Mouse (Mus musculus) CH12.LX (cell line): ENCODE data around the gene Adsl. TPM values are rescaled to one million over a fixed set of nuclear protein-coding genes. Genes with fewer than 3 reads are reported as not detected.

Source experiments
- DNase-seq: peaks from one replicate; pipeline ENCODE4 v3.0.0-alpha.2; 2013; ENCODE audit errors: extremely low read depth
- H3K27ac ChIP-seq: 2 replicates; pipeline ENCODE4 v1.5.1; 2012; ENCODE audit warnings: low read depth, mild to moderate bottlenecking, control low read depth, moderate library complexity; ENCODE audit not compliant: insufficient read depth
- H3K27me3 ChIP-seq: replicated peaks from 2 replicates; pipeline ENCODE3; 2012; ENCODE audit warnings: inconsistent platforms
- H3K36me3 ChIP-seq, 2 experiments: replicated peaks in 1 of 2; 2 replicates each; pipeline versions ENCODE3 to v1.6.1; 2012; ENCODE audit warnings: inconsistent platforms in 1 of 2, low read length in 1 of 2, mild to moderate bottlenecking in 1 of 2, mixed read lengths in 1 of 2, moderate library complexity in 1 of 2; ENCODE audit not compliant: control insufficient read depth in 1 of 2, insufficient read depth in 1 of 2
- H3K4me1 ChIP-seq, 2 experiments: 2 replicates each; pipeline ENCODE4 v1.6.1; 2012; ENCODE audit warnings: inconsistent platforms in 1 of 2, moderate library complexity in 1 of 2; ENCODE audit not compliant: insufficient read depth in 2 of 2, control insufficient read depth in 1 of 2
- H3K4me2 ChIP-seq: 2 replicates; pipeline ENCODE4 v1.6.1; 2012; ENCODE audit warnings: low read depth, mild to moderate bottlenecking, control low read depth; ENCODE audit not compliant: poor library complexity, insufficient read depth, severe bottlenecking
- H3K4me3 ChIP-seq, 3 experiments: fragments of 150-350 bp in 1 of 3; sonication (generic) in 1 of 3; replicated peaks in 1 of 3; 2 replicates each; pipeline versions ENCODE3 to v1.5.1; 2011 to 2012; ENCODE audit warnings: low read depth in 2 of 3, low read length in 2 of 3, mild to moderate bottlenecking in 2 of 3, moderate library complexity in 2 of 3, control low read depth in 1 of 3, improper control_type of control experiment in 1 of 3, inconsistent platforms in 1 of 3, mixed read lengths in 1 of 3; ENCODE audit not compliant: poor library complexity in 1 of 3
- H3K79me2 ChIP-seq: replicated peaks from 2 replicates; pipeline ENCODE4 v1.6.1; 2012; ENCODE audit warnings: mild to moderate bottlenecking, moderate library complexity; ENCODE audit not compliant: control insufficient read depth, poor library complexity, insufficient read depth, severe bottlenecking; ENCODE audit errors: extremely low read depth
- H3K9ac ChIP-seq: 2 replicates; pipeline ENCODE4 v1.6.1; 2012; ENCODE audit warnings: low read depth, mild to moderate bottlenecking, control low read depth, moderate library complexity; ENCODE audit not compliant: insufficient read depth
- H3K9me3 ChIP-seq: replicated peaks from 2 replicates; pipeline ENCODE3; 2012; ENCODE audit warnings: low read length, inconsistent platforms, mixed read lengths
- BHLHE40 ChIP-seq: IDR thresholded peaks from 2 replicates; pipeline ENCODE4 v1.6.1; 2011; ENCODE audit warnings: mild to moderate bottlenecking, low read depth, low read length, improper control_type of control experiment
- CHD1 ChIP-seq: IDR thresholded peaks from 2 replicates; pipeline ENCODE4 v1.6.1; 2012; ENCODE audit warnings: low read depth, low read length, improper control_type of control experiment, inconsistent platforms
- CHD2 ChIP-seq: IDR thresholded peaks from 2 replicates; pipeline ENCODE4 v1.6.1; 2011; ENCODE audit warnings: low read length, improper control_type of control experiment
- CTCF ChIP-seq, 2 experiments: IDR thresholded peaks in 1 of 2; conservative IDR thresholded peaks in 1 of 2; 2 replicates each; pipeline ENCODE4 v1.5.1; 2011 to 2012; ENCODE audit warnings: low read depth in 2 of 2, low read length in 2 of 2, improper control_type of control experiment in 1 of 2, inconsistent platforms in 1 of 2, mild to moderate bottlenecking in 1 of 2, moderate library complexity in 1 of 2
- EP300 ChIP-seq: IDR thresholded peaks from 2 replicates; pipeline ENCODE4 v1.6.1; 2011; ENCODE audit warnings: low read length, improper control_type of control experiment
- ETS1 ChIP-seq: conservative IDR thresholded peaks from 2 replicates; pipeline ENCODE4 v1.6.1; 2012; ENCODE audit warnings: low read depth, mild to moderate bottlenecking, inconsistent platforms, low read length, improper control_type of control experiment, moderate library complexity
- GABPA ChIP-seq: IDR thresholded peaks from 2 replicates; pipeline ENCODE4 v1.6.1; 2012; ENCODE audit warnings: low read depth, low read length, improper control_type of control experiment, inconsistent platforms; ENCODE audit not compliant: insufficient replicate concordance
- HCFC1 ChIP-seq: IDR thresholded peaks from 2 replicates; pipeline ENCODE4 v1.6.1; 2012; ENCODE audit warnings: low read depth, mild to moderate bottlenecking, inconsistent platforms, low read length, improper control_type of control experiment
- IRF4 ChIP-seq: IDR thresholded peaks from 2 replicates; pipeline ENCODE4 v1.6.1; 2014; ENCODE audit warnings: low read depth, mild to moderate bottlenecking, inconsistent platforms, low read length, improper control_type of control experiment
- JUND ChIP-seq: conservative IDR thresholded peaks from 2 replicates; pipeline ENCODE4 v1.6.1; 2011; ENCODE audit warnings: low read depth, low read length, improper control_type of control experiment
- KAT2A ChIP-seq: IDR thresholded peaks from 2 replicates; pipeline ENCODE4 v1.6.1; 2012; ENCODE audit warnings: low read length, improper control_type of control experiment, inconsistent platforms; ENCODE audit not compliant: insufficient replicate concordance
- MAFK ChIP-seq: IDR thresholded peaks from 2 replicates; pipeline ENCODE4 v1.6.1; 2011; ENCODE audit warnings: low read length, improper control_type of control experiment; ENCODE audit not compliant: insufficient replicate concordance
- MAX ChIP-seq: IDR thresholded peaks from 2 replicates; pipeline ENCODE4 v1.6.1; 2011; ENCODE audit warnings: low read length, improper control_type of control experiment
- MAZ ChIP-seq: IDR thresholded peaks from 2 replicates; pipeline ENCODE4 v1.6.1; 2012; ENCODE audit warnings: low read depth, mild to moderate bottlenecking, inconsistent platforms, low read length, improper control_type of control experiment, moderate library complexity
- MXI1 ChIP-seq: IDR thresholded peaks from 2 replicates; pipeline ENCODE4 v1.6.1; 2011; ENCODE audit warnings: mild to moderate bottlenecking, low read depth, low read length, improper control_type of control experiment
- MYC ChIP-seq: IDR thresholded peaks from 2 replicates; pipeline ENCODE4 v1.6.1; 2011; ENCODE audit warnings: low read depth, mild to moderate bottlenecking, improper control_type of control experiment, low read length
- NELFE ChIP-seq: IDR thresholded peaks from 2 replicates; pipeline ENCODE4 v1.6.1; 2011; ENCODE audit warnings: low read depth, low read length, improper control_type of control experiment
- NRF1 ChIP-seq: IDR thresholded peaks from 2 replicates; pipeline ENCODE4 v1.6.1; 2014; ENCODE audit warnings: low read depth, mild to moderate bottlenecking, inconsistent platforms, low read length, improper control_type of control experiment, moderate library complexity
- PAX5 ChIP-seq: IDR thresholded peaks from 2 replicates; pipeline ENCODE4 v1.6.1; 2012; ENCODE audit warnings: low read length, inconsistent platforms, mixed read lengths
- POLR2A ChIP-seq: IDR thresholded peaks from 2 replicates; pipeline ENCODE4 v1.6.1; 2011; ENCODE audit warnings: low read depth, mild to moderate bottlenecking, improper control_type of control experiment, low read length
- POLR2AphosphoS2 ChIP-seq: IDR thresholded peaks from 2 replicates; pipeline ENCODE4 v1.6.1; 2011; ENCODE audit warnings: low read depth, low read length, improper control_type of control experiment
- SIN3A ChIP-seq: IDR thresholded peaks from 2 replicates; pipeline ENCODE4 v1.6.1; 2012; ENCODE audit warnings: low read length, improper control_type of control experiment, inconsistent platforms
- TCF12 ChIP-seq: IDR thresholded peaks from 2 replicates; pipeline ENCODE4 v1.6.1; 2014; ENCODE audit warnings: low read depth, mild to moderate bottlenecking, inconsistent platforms, low read length, improper control_type of control experiment
- USF1 ChIP-seq: IDR thresholded peaks from 2 replicates; pipeline ENCODE4 v1.6.1; 2014; ENCODE audit warnings: low read depth, mild to moderate bottlenecking, inconsistent platforms, low read length, improper control_type of control experiment
- ZC3H11A ChIP-seq: IDR thresholded peaks from 2 replicates; pipeline ENCODE4 v1.6.1; 2012; ENCODE audit warnings: low read depth, mild to moderate bottlenecking, inconsistent platforms, low read length, improper control_type of control experiment
- ZMIZ1 ChIP-seq: IDR thresholded peaks from 2 replicates; pipeline ENCODE4 v1.6.1; 2012; ENCODE audit warnings: low read depth, mild to moderate bottlenecking, inconsistent platforms, low read length, improper control_type of control experiment
- dilution Hi-C: fragments of 300-500 bp; cut with MboI; formaldehyde crosslinking; loops from 2 replicates; pipeline ENCODE4 v1.14.3; 2020; ENCODE audit warnings: low sequenced_read_pairs; ENCODE audit not compliant: extremely low pct_unique_long_range_greater_than_20kb, extremely low pct_ligation_motif_present
- in situ Hi-C: fragments of 300-500 bp; cut with MboI; formaldehyde crosslinking; loops from 3 replicates; pipeline ENCODE4 v1.14.3; 2019; ENCODE audit warnings: low sequenced_read_pairs, low pct_ligation_motif_present, low pct_unique_long_range_greater_than_20kb, mixed read lengths
- polyA plus RNA-seq: library from polyadenylated mRNA; unstranded; fragments of >175 nt; gene quantifications from 2 replicates; pipeline ENCODE4 v1.2.1, GENCODE M21; 2012; ENCODE audit warnings: low read depth; ENCODE audit not compliant: insufficient read length
- total RNA-seq, 2 experiments: library from RNA; depleted of rRNA; stranded (reverse); fragments of 300-350 nt in 1 of 2; fragments of >200 nt in 1 of 2; gene quantifications; 2 replicates each; pipeline ENCODE4 v1.2.3; 2012 to 2014

Gene Adsl
- total and polyA plus RNA-seq, 3 experiments: 226 to 356 (median 276) TPM

GRCm38 (mm10) chr15:81012359-81012758, 64.1 kb downstream of the Adsl start:
- H3K79me2 ChIP-seq: no peaks in the 10 kb centered on the region
- H3K9me3 ChIP-seq: no peaks in the 10 kb centered on the region
- H3K4me3 ChIP-seq: no peak overlapping the region
- no peaks in the 10 kb centered on the region for H3K27me3 ChIP-seq
- H3K9ac ChIP-seq: no peak overlapping the region
- no peak overlapping the region for H3K4me2 ChIP-seq
- dilution Hi-C loops: no loop called here
- in situ Hi-C loops: no loop called here
- peaks cover 88 to 99% of the 10 kb centered on the region in 2 experiments for H3K36me3 ChIP-seq
- H3K27ac ChIP-seq: no peak overlapping the region
- TF ChIP-seq TCF12: no peak
- TF ChIP-seq, all 38 proteins: peak for 0
- DNase-seq: no peak
- no peaks in the 10 kb centered on the region for H3K4me1 ChIP-seq

- Histone ChIP-seq H3K27me3 (no peaks in the 10 kb centered on the region), H3K4me2 (no peak overlapping the region), H3K4me1 (no peaks in the 10 kb centered on the region), H3K79me2 (no peaks in the 10 kb centered on the region), H3K9ac (no peak overlapping the region), H3K27ac (no peak overlapping the region), H3K4me3 (no peak overlapping the region), H3K36me3 (peaks cover 91 to 99% of the 10 kb centered on the region in 2 experiments), H3K9me3 (no peaks in the 10 kb centered on the region)
- DNase-seq: no peak
- TF ChIP-seq CHD2 (no peak), KAT2A (no peak), GABPA (no peak), SIN3A (no peak), MYC (no peak), JUND (no peak), USF1 (no peak), NRF1 (no peak), IRF4 (no peak), NELFE (no peak), ETS1 (no peak), ZC3H11A (no peak)
- dilution Hi-C loops: no loop called here
- in situ Hi-C loops: no loop called here
These were observed 64.9 kb downstream of the Adsl start for GRCm38 (mm10) chr15:81013186-81013585.

GRCm38 (mm10) chr15:81015068-81015744, 66.9 kb downstream of the Adsl start:
- Histone ChIP-seq H3K9ac (no peak overlapping the region), H3K4me3 (no peak overlapping the region), H3K9me3 (no peaks in the 10 kb centered on the region), H3K4me1 (peaks cover 0 to under 1% of the 10 kb centered on the region in 2 experiments; a peak in 2 of 4 replicates), H3K27ac (no peak overlapping the region), H3K79me2 (no peaks in the 10 kb centered on the region), H3K4me2 (no peak overlapping the region), H3K27me3 (no peaks in the 10 kb centered on the region), H3K36me3 (peaks cover 86 to 99% of the 10 kb centered on the region in 2 experiments)
- no peak for DNase-seq
- dilution Hi-C loops: no loop called here
- TF ChIP-seq EP300: no peak
- TF ChIP-seq CTCF (conservative IDR thresholded peaks at IDR 0.05 in 1 of 2, IDR thresholded peaks at IDR 0.05 in 1 of 2; ENCODE audit: low read depth in 2 of 2, low read length in 2 of 2): no peak
- no peak for TF ChIP-seq PAX5
- TF ChIP-seq POLR2A: no peak
- no peak for TF ChIP-seq HCFC1
- TF ChIP-seq CHD1: no peak
- no peak for TF ChIP-seq SIN3A
- no peak for TF ChIP-seq MAZ
- TF ChIP-seq MYC: no peak
- no peak for TF ChIP-seq BHLHE40
- no peak for TF ChIP-seq NRF1
- no peak for TF ChIP-seq MXI1
- no peak for TF ChIP-seq MAFK
- TF ChIP-seq POLR2AphosphoS2: no peak
- no peak for TF ChIP-seq MAX
- no peak for TF ChIP-seq JUND
- no peak for TF ChIP-seq USF1
- TF ChIP-seq ZMIZ1: no peak
- in situ Hi-C loops: no loop called here
